Mouse (Mus musculus) bone marrow macrophage, adult 2 months (primary cell): ENCODE results near the gene Ccdc152. TPM values are rescaled to one million over a fixed set of nuclear protein-coding genes. Genes with fewer than 3 reads are reported as not detected.

Source experiments
- H3K27ac ChIP-seq: 2 replicates; pipeline ENCODE4 v1.5.1; 2012; ENCODE audit warnings: low read depth, low read length; ENCODE audit not compliant: insufficient read depth
- H3K4me1 ChIP-seq: 2 replicates; pipeline ENCODE4 v1.6.1; 2012; ENCODE audit warnings: low read length; ENCODE audit not compliant: control insufficient read depth, insufficient read depth
- H3K4me3 ChIP-seq: 2 replicates; pipeline ENCODE4 v1.5.1; 2012; ENCODE audit warnings: mild to moderate bottlenecking, low read length, moderate library complexity; ENCODE audit not compliant: insufficient read depth
- CTCF ChIP-seq: IDR thresholded peaks from 2 replicates; pipeline ENCODE4 v1.5.1; 2012; ENCODE audit warnings: low read depth, mild to moderate bottlenecking, low read length, moderate library complexity
- POLR2A ChIP-seq: IDR thresholded peaks from 2 replicates; pipeline ENCODE4 v1.6.1; 2012; ENCODE audit warnings: mild to moderate bottlenecking, low read depth, low read length, borderline replicate concordance
- polyA plus RNA-seq: library from polyadenylated mRNA; stranded (reverse); fragments of >200 nt; gene quantifications from 2 replicates; pipeline ENCODE4 v1.2.4, GENCODE M21; 2012; ENCODE audit not compliant: missing spikeins, insufficient read depth, insufficient read length

Ccdc152 gene
- polyA plus RNA-seq, 1 experiment: 11.5 TPM

DNA sequence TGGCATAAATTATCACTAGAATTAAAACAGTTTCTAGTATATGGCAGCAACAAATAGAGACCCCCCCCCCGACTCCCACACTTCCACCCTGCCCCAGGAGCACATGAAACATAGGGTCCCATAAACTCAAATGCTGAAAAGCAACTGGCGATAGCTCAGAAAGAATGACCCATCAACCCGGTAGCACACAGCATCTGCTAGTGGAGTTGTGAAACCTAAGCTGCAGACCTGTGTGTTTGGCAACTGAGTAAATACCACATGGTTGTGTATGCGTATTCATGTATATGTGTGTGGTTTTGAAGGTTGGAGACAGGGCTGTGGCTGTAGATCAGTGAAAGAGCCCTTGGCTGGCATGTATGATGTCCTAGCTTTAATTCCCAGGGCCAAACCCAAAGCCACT, 72.3 kb downstream of the Ccdc152 start:
- H3K4me1 ChIP-seq: peaks cover 58% of the 10 kb centered on the region
- H3K27ac ChIP-seq: no peak overlapping the region
- no peak overlapping the region for H3K4me3 ChIP-seq
- no peak for TF ChIP-seq POLR2A
- TF ChIP-seq CTCF: no peak

Other genes with a start within 250 kb of the Ccdc152 start
- 4,878 and 4,880 TPM in 2 replicates for gene Selenop, start 35.0 kb downstream of the Ccdc152 start, polyA plus RNA-seq